Mouse (Mus musculus) lung, adult 18-20 months (tissue): ENCODE data around the gene Slc17a9.

Experiments used
- DNase-seq, 2 experiments: peaks; one replicate each; pipeline ENCODE4 v3.0.0; 2022; ENCODE audit warnings: mixed read lengths in 2 of 2

Gene Slc17a9

DNA sequence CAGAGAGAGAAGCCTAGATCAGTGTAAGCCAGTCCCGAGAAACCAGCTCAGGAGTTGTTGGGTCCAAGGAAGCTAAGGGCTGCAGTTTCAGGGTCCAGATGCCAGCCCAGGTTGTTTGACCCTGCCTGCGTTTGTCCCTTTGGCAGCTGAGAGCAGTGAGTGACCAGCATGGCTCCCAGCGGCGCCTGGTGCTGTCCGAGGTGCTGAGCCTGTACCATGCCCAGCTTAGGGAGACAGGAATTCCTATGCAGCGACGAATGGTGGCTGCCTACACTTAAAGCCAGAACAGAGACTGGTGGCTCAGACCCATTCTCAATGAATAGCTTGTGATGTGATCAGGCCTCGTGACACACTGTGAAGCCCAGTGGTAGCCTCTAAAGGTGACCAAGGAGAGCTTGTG, 30.8 kb downstream of the Slc17a9 start:
- no peak for DNase-seq

DNA sequence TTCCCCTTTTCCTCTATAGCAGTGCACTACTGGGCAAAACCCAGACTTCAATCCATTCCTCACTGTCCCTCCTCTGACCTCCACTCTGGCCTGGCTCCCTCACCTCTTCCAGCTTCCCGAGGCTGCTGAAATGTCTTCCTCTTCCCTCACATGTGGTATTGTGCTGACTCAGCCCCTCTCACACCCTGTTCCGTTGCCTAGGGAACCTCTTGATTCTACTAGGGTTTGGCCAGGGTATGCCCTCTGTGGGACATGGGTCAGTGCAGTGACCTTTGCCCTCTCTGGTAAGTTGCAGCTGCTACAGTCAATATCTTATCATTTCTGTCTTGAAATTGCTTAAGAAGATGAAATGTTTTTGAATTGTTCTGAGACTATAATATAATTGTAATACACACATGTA, 31.7 kb downstream of the Slc17a9 start:
- no peak for DNase-seq

- DNase-seq = no peak
These were observed 33.6 kb downstream of the Slc17a9 start for GRCm38 (mm10) chr2:180758513-180759263.

DNA sequence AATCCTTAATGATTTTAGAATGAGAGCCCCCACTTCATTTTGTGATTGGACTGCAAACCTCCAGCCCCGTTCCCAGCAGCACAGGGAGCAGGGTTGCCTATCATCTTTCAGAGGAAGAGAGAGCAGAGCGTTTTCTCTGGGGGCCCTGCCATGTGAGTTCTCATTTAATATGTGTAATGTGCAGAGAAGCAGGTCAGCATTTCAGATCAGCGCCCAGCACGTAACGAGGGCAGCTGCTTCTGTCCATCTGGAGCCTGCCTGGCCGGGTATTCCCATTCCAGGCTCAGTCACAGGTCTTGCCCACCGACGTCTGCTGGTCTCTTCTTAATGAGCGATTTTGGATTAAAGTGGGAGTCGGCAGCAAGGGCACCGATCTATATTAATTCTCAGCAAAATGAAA, 39.9 kb downstream of the Slc17a9 start:
- no peak for DNase-seq

- no peak for DNase-seq
These were observed 40.6 kb downstream of the Slc17a9 start for GRCm38 (mm10) chr2:180765713-180766112.

- no peak for DNase-seq
These were observed 50.2 kb downstream of the Slc17a9 start for GRCm38 (mm10) chr2:180775223-180775622.

DNA sequence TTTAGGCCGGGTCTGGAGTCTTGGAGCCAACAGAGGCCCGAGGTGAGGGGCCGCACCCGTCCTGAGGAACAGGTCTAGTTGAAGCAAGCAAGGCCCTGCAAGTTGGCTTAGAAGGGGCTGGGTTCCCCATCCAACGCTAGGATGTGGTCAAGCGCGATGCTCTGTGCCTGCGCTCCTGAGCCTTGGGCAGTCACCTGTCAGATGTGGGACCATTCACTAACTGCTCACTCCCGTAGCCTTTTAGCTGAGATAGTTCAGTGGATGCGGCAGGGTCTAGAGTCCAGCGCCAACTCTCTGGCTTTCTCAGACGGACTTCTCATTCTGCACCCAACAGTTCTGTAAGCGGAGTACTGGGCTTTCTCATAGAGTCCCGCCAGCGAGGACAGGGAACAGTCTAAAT, 50.6 kb downstream of the Slc17a9 start:
- no peak for DNase-seq

GRCm38 (mm10) chr2:180776793-180777192, 51.7 kb downstream of the Slc17a9 start, which contains the start of gene Bhlhe23:
TSS of gene Bhlhe23 (minus strand) at chr2:180776900.
- no peak for DNase-seq

GRCm38 (mm10) chr2:180779226-180780104, 54.4 kb downstream of the Slc17a9 start:
- peak; percentile 21 to 23 for DNase-seq

GRCm38 (mm10) chr2:180780282-180780681, 55.2 kb downstream of the Slc17a9 start:
- DNase-seq = no peak

GRCm38 (mm10) chr2:180786732-180787131, 61.7 kb downstream of the Slc17a9 start:
- peak; percentile 7 to 18 for DNase-seq

DNA sequence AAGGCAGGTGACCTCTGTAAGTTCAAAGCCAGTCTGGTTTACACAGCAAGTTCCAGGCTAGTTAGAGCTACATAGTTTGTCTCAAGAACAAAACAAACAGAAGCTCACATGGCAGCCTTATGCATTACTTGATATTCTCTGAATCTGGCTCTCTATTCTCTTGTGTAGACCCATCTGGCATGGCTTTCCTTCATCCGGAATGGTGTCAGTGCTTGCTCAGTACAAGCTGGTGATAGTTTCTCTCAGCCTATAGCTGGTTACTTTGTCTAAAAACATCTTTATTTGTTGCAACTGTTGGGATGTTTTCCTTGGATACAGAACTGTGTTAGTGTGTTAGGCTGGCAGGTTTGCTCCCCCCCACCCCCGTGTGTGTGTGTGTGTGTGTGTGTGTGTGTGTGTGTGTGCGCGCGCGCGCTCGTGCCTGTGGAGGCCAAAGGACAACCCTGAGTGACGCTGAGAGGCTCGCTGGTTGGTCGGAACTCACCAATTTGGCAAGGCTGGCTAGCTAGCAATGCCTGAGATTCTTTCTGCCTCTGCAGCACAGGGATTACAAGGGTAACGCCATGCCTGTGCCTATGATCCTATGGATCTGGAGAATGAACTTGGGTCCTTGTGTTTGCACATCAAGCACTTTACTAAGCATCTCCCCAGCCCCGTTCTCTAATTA, 62.6 kb downstream of the Slc17a9 start:
- DNase-seq = no peak

DNA sequence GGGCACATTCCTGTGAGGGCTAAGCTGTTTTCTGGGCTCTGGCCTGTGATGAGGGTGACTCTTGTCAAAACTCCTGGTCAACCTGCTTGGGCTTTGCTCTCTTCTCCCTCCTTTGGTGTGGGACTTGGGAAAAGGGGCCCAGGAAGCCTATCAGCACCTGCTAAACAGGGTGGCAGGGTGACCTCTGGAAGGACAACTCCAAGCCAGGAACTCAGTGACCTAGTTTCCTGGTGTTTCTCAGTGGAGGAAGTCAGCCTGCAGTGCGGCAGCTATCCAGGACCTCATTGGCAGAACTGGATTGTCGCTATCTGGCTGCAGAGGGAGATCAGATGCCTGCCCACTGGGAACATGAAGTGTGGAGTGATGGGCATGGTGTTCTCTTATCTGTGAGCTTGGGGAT, 63.3 kb downstream of the Slc17a9 start:
- DNase-seq = peak in 1 of 2 experiments; percentile 8

DNA sequence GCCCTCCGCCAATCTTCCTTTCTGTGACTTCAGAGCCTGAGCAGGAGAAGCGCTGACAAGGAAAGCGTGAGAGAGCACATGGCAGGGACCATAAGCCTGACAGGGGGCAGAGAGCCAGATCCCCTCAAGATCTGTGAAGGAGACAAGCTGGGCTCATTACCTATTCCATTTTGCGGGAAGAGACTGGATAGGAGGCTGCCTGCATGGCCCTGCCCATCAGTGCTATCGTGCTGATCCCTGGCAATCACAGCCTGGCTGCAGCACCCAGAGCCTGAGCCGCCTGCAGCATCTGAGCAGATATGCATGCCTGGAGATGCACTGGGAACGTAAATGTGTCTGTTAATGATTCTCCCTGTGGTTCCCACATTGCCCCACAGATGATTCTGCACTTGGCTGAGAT, 63.8 kb downstream of the Slc17a9 start:
- DNase-seq = no peak

GRCm38 (mm10) chr2:180791674-180792073, 66.6 kb downstream of the Slc17a9 start:
- peak in 1 of 2 experiments; percentile 5 for DNase-seq
